ENCODE assay signal across 22 mouse cellular contexts in the genomic region with DNA sequence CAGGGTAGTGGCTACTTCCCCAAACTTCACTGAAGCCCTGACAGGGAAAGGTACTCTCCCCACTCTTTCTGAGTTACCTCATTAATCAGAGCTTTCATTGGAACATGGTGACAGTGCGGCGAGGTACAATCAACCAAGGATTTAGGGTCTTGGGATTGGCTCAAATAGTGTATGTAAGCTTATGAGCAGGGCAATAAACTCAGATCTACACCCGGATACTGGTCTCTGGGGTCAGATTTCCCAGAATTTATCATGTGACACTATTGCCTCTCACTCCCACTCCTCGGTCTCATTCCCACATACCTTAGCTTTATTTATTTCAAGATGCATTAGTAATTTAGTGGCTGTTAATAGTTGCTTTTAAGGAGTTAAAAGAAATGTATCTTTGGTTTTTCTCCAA.
DNase-seq lines count a peak whose midpoint lies in the region; ATAC-seq and TF ChIP-seq lines count a peak whose summit lies in the region.
"Had no signal": no experiment of that assay in that cellular context is flagged by ENCODE, and none has a peak within 500 bp of the region (broad histone marks: within the 10 kb centered on the region; RNA-seq: fewer than 3 reads in every experiment).

No protein-coding gene starts in this region.

- no peak for DNase-seq in kidney, postnatal 10 days
- peak; percentile 53 for DNase-seq in kidney, postnatal 0 days (ENCODE audit: low spot score)
- no peak for DNase-seq in kidney, adult 9 months
- no peak for DNase-seq in heart, postnatal 10 days
- DNase-seq: adrenal gland, adult 2 months; adrenal gland, postnatal 10 days; adrenal gland, postnatal 25 days; cerebellum, adult 11 months; cerebellum, adult 18-20 months; cerebellum, adult 8-10 months; cerebellum, adult 9-11 months; cerebellum, postnatal 14 days; cerebellum, postnatal 36 days; embryo, embryonic 11 days had no signal

- 32% methylated on average over 4 of the region's 4 CpGs for WGBS in kidney, embryonic 15.5 days
- WGBS in kidney, postnatal 0 days = 20% methylated on average over 4 of the region's 4 CpGs

- intact Hi-C loops in heart, postnatal 10 days (cut with DNase I) = no loop called here

- no peak overlapping the region for H3K4me2 ChIP-seq in kidney, embryonic 15.5 days
- H3K4me2 ChIP-seq in kidney, postnatal 0 days (ENCODE audit: low read length) = no peak overlapping the region
- H3K4me2 ChIP-seq: embryonic facial prominence, embryonic 13.5 days; embryonic facial prominence, embryonic 15.5 days; forebrain, embryonic 12.5 days had no signal

- H3K9me3 ChIP-seq in kidney, embryonic 15.5 days (replicated peaks) = no peaks in the 10 kb centered on the region
- H3K9me3 ChIP-seq in kidney, postnatal 0 days (replicated peaks; ENCODE audit: low read length) = no peaks in the 10 kb centered on the region
- H3K9me3 ChIP-seq: embryonic facial prominence, embryonic 13.5 days; embryonic facial prominence, embryonic 15.5 days; forebrain, embryonic 10.5 days; forebrain, embryonic 12.5 days had no signal

- no peak for TF ChIP-seq CTCF in kidney, postnatal 0 days (IDR thresholded peaks at IDR 0.05; ENCODE audit: low read depth)

- no peaks in the 10 kb centered on the region for H3K27me3 ChIP-seq in kidney, embryonic 15.5 days
- no peaks in the 10 kb centered on the region for H3K27me3 ChIP-seq in kidney, postnatal 0 days (ENCODE audit: insufficient read depth, low read length)
- H3K27me3 ChIP-seq: embryonic facial prominence, embryonic 13.5 days; embryonic facial prominence, embryonic 15.5 days; forebrain, embryonic 12.5 days had no signal

- H3K4me1 ChIP-seq in kidney, embryonic 15.5 days = no peaks in the 10 kb centered on the region
- H3K4me1 ChIP-seq in kidney, postnatal 0 days (replicated peaks; ENCODE audit: insufficient read depth, low read length) = no peaks in the 10 kb centered on the region
- H3K4me1 ChIP-seq: embryonic facial prominence, embryonic 13.5 days; embryonic facial prominence, embryonic 15.5 days; forebrain, embryonic 10.5 days; forebrain, embryonic 12.5 days had no signal

- H3K4me3 ChIP-seq in kidney, embryonic 15.5 days (replicated peaks) = no peak overlapping the region
- no peak overlapping the region for H3K4me3 ChIP-seq in kidney, postnatal 0 days (replicated peaks; ENCODE audit: low read depth, low read length)
- H3K4me3 ChIP-seq: embryonic facial prominence, embryonic 13.5 days; embryonic facial prominence, embryonic 15.5 days; erythroblast, embryonic 14.5 days; forebrain, embryonic 10.5 days; forebrain, embryonic 12.5 days had no signal

- no peaks in the 10 kb centered on the region for H3K36me3 ChIP-seq in kidney, embryonic 15.5 days
- H3K36me3 ChIP-seq in kidney, postnatal 0 days (ENCODE audit: insufficient read depth, low read length) = no peaks in the 10 kb centered on the region
- H3K36me3 ChIP-seq: embryonic facial prominence, embryonic 13.5 days; embryonic facial prominence, embryonic 15.5 days; forebrain, embryonic 10.5 days; forebrain, embryonic 12.5 days had no signal

- ATAC-seq in kidney, embryonic 15.5 days (replicated peaks; ENCODE audit: low FRiP score) = peak; percentile 52
- ATAC-seq in kidney, postnatal 0 days (replicated peaks; ENCODE audit: low FRiP score, low read depth) = no peak
- ATAC-seq: forebrain, embryonic 14.5 days; forebrain, embryonic 16.5 days had no signal

- H3K27ac ChIP-seq in kidney, embryonic 15.5 days = no peak overlapping the region
- no peak overlapping the region for H3K27ac ChIP-seq in kidney, postnatal 0 days
- H3K27ac ChIP-seq: embryonic facial prominence, embryonic 13.5 days; embryonic facial prominence, embryonic 15.5 days; forebrain, embryonic 10.5 days; forebrain, embryonic 12.5 days had no signal

- no peak overlapping the region for H3K9ac ChIP-seq in kidney, embryonic 15.5 days
- H3K9ac ChIP-seq in kidney, postnatal 0 days (ENCODE audit: low read depth, low read length) = no peak overlapping the region
- H3K9ac ChIP-seq: embryonic facial prominence, embryonic 13.5 days; embryonic facial prominence, embryonic 15.5 days; forebrain, embryonic 12.5 days had no signal
